Mouse (Mus musculus) layer of hippocampus, adult 9-11 months (tissue): ENCODE results near the gene Zfpm1.

Source experiments
- DNase-seq: peaks from one replicate; pipeline ENCODE4 v3.0.0; 2022

Gene Zfpm1

DNA sequence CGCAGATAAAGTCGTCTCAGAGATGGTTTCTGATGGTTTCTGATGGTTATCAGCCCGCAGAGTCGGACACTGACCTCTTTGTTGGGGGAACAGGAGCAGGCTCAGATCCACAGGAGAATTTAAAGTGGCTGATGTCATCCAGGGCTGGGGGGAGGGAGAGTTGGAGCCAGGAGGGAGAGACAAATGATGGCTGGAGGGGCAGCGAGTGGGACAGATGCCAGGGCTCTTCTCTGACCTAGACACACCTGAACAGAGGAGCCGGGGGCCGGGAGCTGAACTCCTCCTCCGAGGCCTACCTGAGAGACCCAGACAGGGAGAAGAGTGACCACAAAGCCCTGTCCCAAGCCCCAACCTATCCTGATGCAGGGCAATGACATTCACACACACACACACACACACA lies 47.1 kb downstream of the Zfpm1 start:
- DNase-seq = no peak

DNA sequence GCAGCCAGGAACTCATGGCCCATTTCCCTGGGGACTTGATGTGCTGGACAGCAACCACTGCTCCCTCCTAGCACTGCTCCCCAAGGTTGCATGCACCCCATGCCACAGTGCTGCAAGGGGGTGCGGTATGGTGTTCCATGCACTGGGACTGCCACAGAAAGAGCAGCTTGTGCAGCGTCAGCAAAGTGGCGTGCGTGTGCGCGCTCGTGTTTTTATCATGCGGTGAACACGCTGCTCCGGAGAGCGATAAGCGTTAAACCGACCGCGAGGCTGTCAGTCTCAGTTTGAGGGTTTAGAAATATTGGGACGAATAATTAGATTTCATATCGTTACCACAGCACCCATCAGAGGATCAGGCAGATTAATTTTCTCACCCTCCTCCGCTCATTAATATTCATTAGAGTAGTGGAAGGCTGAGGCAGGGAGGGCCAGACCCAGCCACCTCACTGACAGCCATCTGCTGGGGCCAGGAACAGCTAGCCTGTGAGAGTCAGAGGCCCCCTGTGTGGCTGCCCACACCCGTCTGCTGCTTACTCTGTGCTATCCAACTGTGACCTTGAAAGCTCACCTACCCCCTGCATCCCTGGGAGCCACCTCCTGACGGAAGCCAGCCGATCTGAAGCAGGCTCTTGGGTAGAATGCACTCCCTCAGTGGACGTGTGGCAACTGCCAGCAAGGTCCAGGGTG lies 47.8 kb downstream of the Zfpm1 start:
- no peak for DNase-seq

DNA sequence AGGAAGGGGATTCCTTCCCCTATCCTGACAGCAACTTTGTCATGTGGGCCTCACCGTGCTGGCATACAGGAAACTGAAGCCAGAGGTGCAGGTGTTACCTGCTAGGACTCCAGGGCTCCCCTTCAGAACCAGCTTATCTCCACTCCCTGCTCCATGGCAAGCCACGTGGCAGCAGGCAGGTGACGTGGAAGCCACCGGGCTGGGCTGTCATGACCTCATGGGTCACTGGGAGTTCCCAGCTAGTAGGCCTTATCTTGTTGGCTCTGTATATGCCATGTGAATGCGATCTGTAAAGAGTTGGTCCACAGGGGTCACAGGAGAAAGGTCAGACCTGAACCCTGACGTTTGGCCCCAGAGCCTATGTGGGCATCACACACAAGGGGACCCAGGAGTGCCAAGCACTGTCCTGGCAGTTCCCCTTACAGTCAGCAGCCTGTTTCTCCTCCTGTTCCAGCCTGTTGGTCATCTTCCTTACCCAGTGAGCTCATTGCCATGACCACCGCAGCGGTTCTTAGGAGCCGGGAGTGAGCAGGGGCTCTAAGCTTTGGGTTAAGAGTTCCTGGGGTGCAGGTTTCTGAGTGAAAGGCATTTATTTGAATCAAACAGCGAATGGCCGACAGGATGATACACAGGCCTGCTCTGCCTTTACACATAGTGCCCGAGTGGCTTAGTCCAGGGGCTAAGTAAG lies 48.6 kb downstream of the Zfpm1 start:
- no peak for DNase-seq

DNA sequence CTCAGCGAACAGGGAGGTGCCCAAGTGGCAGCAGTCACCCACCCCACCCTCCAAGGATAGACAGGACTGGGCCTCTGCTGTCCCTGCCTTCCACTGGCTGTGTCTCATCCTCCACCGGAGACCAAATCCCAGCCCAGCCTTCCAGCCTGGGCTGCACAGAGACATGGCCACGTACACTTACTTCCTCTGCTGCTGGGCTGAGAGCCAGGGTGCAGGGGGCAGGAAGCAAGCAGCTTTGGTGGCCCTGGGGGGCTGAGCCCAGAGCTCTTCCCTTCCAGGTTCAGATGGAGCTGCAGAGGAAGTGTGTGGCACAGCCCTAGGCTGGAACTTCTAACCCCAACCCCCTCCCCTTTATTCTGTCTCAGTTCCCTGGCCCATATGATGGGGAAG lies 49.2 kb downstream of the Zfpm1 start:
- peak; percentile 66 for DNase-seq

DNA sequence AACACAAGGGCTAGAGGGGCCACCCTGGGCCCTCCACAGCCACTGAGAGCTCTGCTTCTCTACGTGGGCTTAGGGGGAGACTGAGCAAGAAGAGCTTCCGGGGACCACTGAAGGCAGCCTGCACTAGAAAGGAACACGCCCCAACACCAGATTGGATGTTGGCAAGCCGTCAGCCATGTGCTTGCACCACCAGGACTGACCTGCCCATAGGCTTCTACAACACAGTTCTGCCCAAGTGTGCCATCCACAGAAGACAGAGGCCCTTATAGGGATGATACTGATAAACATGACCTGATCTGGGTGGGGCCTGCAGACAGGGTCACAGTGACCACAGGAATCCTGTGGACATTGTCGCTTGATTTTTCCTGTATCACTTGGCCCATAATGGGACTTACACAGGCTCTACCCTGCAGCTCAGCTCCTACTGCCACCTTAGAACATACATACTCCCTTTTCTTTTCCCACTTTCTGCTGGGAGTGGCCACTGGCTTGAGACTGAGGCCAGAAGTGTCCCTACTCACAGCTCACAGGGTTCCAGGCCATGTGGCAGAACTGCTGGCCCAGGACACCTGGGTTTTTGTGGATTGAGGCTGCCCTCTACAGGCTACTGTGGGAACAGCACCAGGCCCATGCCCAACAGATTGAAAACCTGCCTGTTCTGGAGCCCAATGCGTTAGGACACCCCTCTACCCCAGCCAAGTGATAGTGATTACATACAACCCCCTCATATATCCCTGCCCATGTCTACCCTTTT lies 51.0 kb downstream of the Zfpm1 start:
- DNase-seq = peak; percentile 74

DNA sequence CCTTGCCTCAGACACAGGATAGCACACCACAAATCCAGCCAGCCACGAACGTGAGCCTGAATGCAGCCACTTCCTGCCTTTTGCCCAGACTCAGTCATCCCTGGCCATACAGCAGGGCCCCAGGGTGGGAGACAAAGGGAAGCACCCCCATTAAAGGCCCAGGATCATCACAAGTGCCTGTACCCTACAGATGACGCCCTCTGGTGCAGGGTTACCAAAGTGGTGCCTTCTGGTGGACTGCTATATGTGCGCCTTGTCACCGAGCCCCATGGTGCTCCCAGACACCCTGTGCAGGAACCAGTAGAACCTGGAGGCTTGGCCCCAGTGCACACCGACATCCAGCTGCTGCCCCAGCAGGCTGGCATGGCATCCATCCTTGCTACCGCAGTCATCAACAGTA lies 51.6 kb downstream of the Zfpm1 start:
- DNase-seq = no peak

DNA sequence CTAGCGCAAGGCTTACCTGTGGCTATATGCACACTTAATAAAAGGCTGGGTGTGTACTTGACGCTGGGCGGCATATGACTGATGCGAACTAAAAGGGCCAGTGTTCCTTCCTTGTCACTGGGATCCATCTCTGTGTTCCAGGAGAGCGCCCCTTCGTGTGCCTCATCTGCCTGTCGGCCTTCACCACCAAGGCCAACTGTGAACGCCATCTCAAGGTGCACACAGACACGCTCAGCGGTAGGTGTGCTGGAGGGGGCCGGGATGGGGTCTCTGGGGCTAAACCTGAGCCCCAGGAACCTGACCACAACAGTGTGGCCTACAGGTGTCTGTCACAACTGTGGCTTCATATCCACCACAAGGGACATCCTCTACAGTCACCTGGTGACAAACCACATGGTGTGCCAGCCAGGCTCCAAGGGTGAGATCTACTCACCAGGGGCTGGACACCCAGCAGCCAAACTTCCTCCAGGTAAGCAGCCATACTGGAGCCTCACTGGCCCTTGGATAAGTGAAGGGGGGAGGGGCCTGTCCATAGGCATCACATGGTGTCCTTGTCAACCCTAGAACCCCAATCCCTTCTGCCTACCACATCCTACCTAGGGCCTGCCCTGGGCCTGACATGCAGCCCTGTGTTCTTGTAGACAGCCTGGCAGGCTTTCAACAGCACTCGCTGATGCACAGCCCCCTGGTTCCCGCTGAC lies 53.0 kb downstream of the Zfpm1 start:
- DNase-seq = no peak

DNA sequence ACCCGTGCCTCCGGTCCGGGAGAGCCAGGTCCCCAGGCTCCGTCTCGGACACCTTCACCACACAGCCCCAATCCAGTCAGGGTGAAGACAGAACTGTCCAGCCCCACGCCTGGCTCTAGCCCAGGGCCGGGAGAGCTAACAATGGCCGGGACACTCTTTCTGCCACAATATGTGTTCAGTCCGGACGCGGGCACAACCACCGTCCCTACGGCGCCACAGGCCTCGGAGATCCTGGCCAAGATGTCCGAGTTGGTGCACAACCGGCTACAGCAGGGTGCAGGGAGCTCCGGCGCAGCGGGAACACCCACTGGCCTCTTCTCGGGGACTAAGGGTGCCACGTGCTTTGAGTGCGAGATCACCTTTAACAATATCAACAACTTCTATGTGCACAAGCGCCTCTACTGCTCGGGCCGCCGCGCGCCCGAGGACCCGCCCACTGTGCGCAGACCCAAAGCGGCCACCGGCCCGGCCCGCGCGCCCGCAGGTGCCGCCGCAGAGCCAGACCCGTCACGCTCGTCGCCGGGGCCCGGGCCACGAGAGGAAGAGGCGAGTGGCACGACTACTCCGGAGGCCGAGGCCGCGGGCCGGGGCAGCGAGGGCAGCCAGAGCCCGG lies 53.8 kb downstream of the Zfpm1 start:
- no peak for DNase-seq

DNA sequence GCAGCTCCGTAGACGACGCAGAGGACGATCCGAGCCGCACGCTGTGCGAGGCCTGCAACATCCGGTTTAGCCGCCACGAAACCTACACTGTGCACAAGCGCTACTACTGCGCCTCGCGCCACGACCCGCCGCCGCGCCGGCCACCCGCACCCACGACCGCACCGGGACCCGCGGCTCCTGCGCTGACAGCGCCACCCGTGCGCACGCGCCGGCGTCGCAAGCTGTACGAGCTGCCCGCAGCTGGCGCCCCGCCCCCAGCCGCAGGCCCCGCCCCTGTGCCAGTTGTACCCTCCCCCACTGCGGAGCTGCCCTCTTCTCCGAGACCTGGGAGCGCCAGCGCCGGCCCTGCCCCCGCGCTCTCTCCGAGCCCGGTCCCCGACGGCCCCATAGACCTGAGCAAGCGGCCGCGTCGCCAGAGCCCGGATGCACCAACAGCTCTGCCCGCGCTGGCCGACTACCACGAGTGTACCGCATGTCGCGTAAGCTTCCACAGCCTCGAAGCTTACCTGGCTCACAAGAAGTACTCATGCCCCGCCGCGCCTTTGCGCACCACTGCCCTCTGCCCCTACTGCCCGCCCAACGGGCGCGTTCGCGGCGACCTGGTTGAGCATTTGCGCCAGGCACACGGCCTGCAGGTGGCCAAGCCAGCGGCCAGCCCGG lies 54.4 kb downstream of the Zfpm1 start:
- no peak for DNase-seq

DNA sequence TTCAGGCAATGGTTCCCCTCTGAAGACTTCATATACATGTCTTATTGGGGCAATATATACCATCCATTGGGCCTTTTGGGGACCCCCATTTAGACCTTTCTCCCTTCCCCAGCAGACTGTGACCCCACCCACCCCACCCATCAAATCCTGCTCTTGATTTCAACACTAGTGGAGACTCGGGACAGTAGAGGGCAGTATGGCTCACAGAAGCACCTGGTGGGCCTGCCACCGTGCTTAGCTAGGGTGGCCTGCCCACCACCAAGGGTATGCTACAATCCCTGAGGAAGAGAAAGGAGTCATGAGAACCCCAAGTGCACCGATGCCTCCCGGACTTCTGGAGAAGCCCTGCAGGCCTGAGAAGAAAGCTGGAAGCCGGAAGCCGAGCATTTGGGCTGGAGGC lies 56.9 kb downstream of the Zfpm1 start:
- DNase-seq = no peak

DNA sequence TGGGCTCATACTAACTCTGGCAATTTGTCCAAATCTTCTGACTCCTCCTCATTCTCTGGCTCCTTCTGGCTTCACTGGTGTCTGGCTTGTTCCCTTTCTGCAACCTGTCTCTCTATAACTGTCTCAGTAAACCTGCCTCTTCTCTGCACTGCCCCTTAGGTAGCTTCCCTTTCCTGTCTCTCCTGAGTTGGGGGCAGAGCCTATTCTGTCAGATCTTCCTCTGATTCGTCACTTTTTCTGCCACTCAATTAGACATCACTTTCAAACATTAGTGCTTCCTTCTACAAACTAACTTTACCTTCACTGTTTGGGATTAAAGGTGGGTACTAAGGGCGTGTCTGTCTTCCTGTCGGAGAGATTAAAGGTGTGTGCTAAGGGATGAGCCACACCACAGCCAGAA lies 58.8 kb downstream of the Zfpm1 start:
- no peak for DNase-seq

DNA sequence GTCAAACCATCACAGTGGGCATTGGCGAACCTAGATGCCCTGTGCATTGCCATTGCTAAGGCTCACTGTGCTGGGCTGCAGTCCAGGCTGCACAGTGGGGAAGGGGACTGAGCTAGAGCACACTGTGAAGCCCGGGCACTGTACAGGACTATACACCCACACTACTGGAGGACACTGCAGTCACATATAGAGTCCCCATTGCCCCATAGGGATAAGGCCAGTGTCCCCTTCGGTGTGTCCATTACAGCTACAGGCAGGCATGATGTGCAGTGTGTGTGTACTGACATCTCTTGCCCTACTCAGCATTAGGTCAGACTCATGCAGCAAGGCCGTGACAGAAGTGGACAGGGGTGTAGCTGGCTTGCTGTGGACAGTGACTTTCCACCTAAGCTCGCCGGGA lies 59.8 kb downstream of the Zfpm1 start:
- DNase-seq = no peak

DNA sequence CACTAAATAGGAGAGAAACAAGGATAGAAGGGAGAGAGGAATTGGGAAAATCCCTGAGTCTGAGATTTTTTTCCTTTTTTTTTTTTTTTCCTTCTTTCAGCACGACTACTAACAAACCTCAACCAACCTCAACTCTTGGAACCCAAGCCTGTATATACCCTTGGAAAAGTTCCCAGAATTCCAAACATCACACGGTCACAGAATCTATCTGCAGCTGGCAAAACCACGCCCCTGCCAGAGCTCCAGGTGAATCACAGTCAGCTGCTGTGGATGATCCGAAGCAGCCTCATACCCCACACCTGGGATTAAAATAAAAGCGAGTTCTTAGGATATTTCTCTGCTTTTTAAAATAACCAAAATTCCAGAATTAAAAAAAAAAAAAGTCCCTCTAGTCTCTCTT lies 60.4 kb downstream of the Zfpm1 start:
- DNase-seq = no peak

DNA sequence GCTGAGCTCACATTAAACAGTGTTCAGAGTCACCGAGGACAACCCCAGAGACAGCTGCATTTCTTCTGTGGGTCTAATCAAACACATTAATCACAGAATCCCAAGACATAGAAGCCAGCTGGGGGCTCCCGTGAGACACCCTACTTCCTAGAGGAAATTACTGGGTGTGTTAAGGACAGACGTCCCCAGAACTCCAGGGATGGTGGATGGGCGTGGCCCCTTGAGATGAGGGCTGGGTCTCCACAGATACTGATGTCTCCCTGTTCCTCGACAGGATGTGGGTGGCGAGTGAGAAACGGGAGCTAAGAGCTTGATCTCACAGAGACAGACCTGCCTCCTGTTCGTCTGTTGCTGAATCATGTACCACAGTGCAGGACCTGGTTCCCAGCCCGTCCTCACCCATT lies 60.9 kb downstream of the Zfpm1 start:
- DNase-seq = no peak

DNA sequence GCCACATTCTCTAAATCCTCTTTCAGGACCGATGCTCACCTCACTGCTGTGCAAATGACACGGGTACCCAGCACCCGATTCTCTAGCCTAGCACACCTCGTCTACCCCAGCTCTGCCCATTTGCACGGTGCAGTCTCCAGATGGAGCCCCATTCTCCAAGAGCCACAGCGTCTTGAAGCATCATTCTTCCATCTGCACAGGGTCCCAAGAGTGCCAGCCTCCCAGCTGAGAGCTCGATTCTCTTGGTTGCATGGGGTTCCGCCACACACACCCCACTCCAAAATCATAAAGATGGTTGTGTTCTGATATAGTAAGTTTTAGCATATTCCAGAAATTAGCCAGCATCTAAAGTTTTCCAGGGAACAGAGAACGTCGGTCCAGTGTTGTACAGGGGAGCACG lies 61.4 kb downstream of the Zfpm1 start:
- no peak for DNase-seq

DNA sequence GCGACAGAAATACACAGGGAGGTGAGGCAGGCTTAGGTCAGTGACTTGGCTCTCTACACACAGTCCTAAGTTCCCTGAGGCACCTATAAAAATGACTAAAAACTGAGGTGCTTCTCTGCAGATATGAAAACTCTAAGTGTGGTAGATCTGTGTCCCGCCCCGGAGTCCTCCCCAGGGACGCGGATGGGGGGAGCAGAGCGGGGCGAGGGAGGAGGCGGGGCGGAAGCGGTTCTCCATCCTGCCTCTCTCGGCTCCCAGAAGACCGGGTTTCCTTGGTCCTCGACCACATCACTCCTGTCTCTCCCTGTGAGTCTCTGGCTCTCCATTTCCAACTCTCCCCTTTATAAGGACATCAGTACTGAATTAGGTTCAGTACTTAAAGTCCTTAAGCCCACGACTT lies 61.8 kb downstream of the Zfpm1 start:
- DNase-seq = no peak

DNA sequence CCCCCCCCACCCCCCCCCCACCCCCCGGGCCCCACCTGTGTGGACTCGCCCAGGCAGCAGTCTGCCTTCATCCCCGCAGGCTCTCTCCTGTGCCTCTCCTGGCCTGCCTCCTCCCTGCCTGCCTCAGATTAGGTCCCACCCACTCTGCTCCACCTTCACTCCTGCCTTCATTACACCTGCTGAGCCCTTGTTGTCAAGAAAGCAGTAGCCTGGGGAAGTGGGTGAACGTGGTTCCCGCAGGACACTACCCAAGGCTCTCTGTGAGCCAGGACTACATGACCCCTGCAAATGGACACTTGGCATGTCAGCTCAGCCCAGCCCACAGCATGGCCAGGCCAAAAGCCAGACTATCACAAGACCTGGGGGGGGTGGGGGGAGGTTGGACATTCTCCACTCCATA lies 62.3 kb downstream of the Zfpm1 start:
- DNase-seq = no peak

DNA sequence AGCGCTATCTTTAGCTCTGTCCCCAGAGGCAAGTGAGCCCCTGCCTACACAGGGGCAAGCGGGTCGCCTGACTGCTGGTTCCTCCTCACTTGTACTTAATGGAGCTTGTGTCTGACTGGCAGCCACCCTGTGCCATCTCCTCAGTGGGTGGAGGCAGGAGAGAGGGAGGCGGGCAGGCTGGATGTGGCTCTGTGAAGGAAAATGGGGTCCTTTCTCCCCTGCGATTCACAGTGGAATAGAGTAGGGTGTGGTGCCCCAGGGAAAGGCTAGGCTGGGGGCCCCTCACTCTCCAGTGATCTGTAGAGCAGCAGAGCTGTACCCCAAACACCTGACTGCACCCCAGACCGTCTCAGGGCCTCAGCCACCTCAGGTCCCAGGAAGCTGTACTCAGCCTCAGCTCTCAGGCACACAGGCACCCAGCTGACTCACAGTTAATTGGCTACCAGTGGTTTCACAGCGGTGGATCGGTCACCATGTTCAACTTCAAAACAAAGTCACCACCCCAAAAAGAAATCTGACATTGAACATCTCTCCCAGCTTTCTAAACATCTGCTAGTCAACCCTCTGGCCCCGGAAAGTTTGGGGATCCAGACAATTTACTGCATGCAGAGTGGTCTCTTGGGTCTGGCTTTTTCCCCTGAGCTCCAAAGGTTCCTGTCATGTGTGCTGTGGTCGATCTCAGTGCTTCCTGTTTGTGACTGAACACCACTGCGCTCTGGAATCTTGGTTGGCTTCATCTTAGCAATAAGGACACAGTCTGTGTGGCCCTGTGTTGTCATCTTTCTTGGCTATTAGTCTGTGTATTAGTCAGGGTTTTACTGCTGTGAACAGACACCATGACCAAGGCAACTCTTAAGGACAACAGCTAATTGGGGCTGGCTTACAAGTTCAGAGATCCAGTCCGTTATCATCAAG lies 63.5 kb downstream of the Zfpm1 start:
- DNase-seq = no peak

DNA sequence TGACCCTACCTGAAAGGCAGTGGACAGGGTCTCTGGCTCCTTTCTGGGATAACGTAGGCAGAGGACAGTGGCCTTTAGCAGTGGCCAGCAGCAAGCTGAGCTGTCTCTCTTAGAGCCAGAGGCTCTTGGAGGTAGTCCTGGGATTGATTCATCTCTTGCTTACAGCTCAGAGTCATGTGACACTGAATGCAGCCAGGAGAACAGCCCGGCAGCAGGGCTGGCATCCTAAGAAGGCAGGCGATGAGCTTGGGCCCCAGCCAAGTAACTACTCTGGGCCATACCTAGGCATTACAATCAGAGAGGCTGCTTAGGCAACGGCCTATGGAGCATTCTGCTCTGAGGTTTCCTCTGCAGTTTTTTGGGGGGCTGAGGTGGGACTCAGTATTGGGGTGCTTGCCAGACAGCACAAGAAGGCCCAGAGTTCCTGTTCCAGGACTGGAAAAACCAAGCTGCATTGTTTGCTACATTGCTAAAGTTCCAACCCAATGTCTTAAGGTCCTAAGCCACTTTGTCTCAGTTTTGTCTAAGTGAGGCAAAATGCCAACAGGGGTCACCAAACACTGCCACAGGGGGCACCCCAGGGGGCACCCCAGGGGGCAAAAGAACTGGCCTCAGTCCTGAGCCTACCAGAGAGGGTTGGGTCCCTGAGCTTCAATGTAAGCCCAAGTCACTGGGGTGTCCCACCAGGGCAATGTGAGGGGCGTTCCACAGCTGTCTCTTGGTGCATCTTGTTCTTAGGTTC lies 66.0 kb downstream of the Zfpm1 start:
- peak; percentile 88 for DNase-seq
